Mouse (Mus musculus) embryo, embryonic 9.5 days (tissue): Measurements from ENCODE around the gene Ccl17.

Source experiments
- DNase-seq: peaks from one replicate; pipeline ENCODE4 v3.0.0-alpha.2; 2017; ENCODE audit errors: extremely low spot score

The Ccl17 gene

GRCm38 (mm10) chr8:94789256-94789955 is 20.8 kb upstream of the Ccl17 start:
- no peak for DNase-seq

- no peak for DNase-seq
Measured at GRCm38 (mm10) chr8:94794368-94794767, 15.9 kb upstream of the Ccl17 start.

GRCm38 (mm10) chr8:94794782-94795181 is 15.5 kb upstream of the Ccl17 start:
- no peak for DNase-seq

- DNase-seq = no peak
Measured at GRCm38 (mm10) chr8:94800278-94800968, 9.8 kb upstream of the Ccl17 start.

GRCm38 (mm10) chr8:94801293-94802095 is 8.8 kb upstream of the Ccl17 start:
- no peak for DNase-seq

- DNase-seq = no peak
Measured at GRCm38 (mm10) chr8:94802375-94802774, 7.9 kb upstream of the Ccl17 start.

- no peak for DNase-seq
Measured at GRCm38 (mm10) chr8:94803551-94803950, 6.7 kb upstream of the Ccl17 start.

- no peak for DNase-seq
Measured at GRCm38 (mm10) chr8:94804546-94805340, 5.5 kb upstream of the Ccl17 start.

- DNase-seq = no peak
Measured at GRCm38 (mm10) chr8:94805811-94806210, 4.4 kb upstream of the Ccl17 start.

- DNase-seq = no peak
Measured at GRCm38 (mm10) chr8:94807506-94807905, 2.7 kb upstream of the Ccl17 start.

GRCm38 (mm10) chr8:94808372-94808771 is 1.9 kb upstream of the Ccl17 start:
- no peak for DNase-seq

- DNase-seq = no peak
Measured at GRCm38 (mm10) chr8:94810855-94811254, 602 bp downstream of the Ccl17 start.

- DNase-seq = no peak
Measured at GRCm38 (mm10) chr8:94811654-94812053, 1.4 kb downstream of the Ccl17 start.

- peak; percentile 89 for DNase-seq
Measured at GRCm38 (mm10) chr8:94812645-94813098, 2.4 kb downstream of the Ccl17 start.

- DNase-seq = no peak
Measured at GRCm38 (mm10) chr8:94814556-94814955, 4.3 kb downstream of the Ccl17 start.

- no peak for DNase-seq
Measured at GRCm38 (mm10) chr8:94817933-94818332, 7.7 kb downstream of the Ccl17 start.

GRCm38 (mm10) chr8:94819671-94820179 is 9.5 kb downstream of the Ccl17 start:
- no peak for DNase-seq

GRCm38 (mm10) chr8:94820553-94820952 is 10.3 kb downstream of the Ccl17 start:
- no peak for DNase-seq

- DNase-seq = no peak
Measured at GRCm38 (mm10) chr8:94821381-94821780, 11.1 kb downstream of the Ccl17 start.

- DNase-seq = peak; percentile 59
Measured at GRCm38 (mm10) chr8:94822637-94823560, 12.6 kb downstream of the Ccl17 start.
